Mouse (Mus musculus) small intestine, adult 2 months (tissue): ENCODE data around the gene Pcsk7.

ENCODE experiments used
- CTCF ChIP-seq: fragments of 200-500 bp; IDR thresholded peaks from 2 replicates; pipeline ENCODE4 v1.5.1; 2012; ENCODE audit warnings: low read depth, mild to moderate bottlenecking, control low read depth, inconsistent platforms, low read length, moderate library complexity, mixed read lengths; ENCODE audit not compliant: insufficient replicate concordance, insufficient read length; ENCODE audit errors: extremely low read depth
- POLR2A ChIP-seq: fragments of 200-500 bp; IDR thresholded peaks from 2 replicates; pipeline ENCODE4 v1.6.1; 2012; ENCODE audit warnings: low read depth, mild to moderate bottlenecking, control low read depth, inconsistent platforms, low read length, moderate library complexity

DNA sequence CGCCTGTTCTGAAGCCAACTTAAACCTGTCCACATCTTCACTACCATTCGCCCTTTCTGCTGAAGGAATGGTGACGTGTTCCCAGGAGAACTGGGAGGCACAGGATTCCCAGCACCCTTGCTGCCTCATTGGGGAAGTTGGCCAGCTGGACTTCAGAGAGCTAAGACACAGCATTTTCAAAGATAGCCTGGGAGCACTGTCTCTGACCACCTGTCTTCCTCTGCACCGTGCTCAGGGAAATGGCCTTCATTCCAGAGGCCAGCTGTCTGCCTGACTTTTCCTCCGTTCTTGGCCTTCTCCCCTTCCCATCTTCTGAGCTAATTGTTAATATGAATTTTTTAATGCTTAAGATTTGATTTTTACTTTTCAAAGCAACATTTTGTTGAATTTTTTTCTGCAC lies 23.0 kb downstream of the Pcsk7 start:
- TF ChIP-seq CTCF (no peak), POLR2A (no peak)
